Mouse (Mus musculus): ENCODE measurements around the gene Myo6.

GRCm38 (mm10) chr9:80171241-80171640 lies 6.4 kb downstream of the Myo6 start:
- TF ChIP-seq E2F4 (IDR thresholded peaks at IDR 0.05; ENCODE audit: borderline replicate concordance, low read depth, low read length): no peak
- TF ChIP-seq EP300 (IDR thresholded peaks at IDR 0.05; ENCODE audit: low read depth in 1 of 2, low read length in 2 of 2): no peak
- TF ChIP-seq CTCF (IDR thresholded peaks at IDR 0.05 in 2 of 3, conservative IDR thresholded peaks at IDR 0.05 in 1 of 3; ENCODE audit: control insufficient read depth in 1 of 3, insufficient read depth in 1 of 3, low read depth in 2 of 3, low read length in 3 of 3, poor library complexity in 1 of 3, severe bottlenecking in 1 of 3): no peak
- no peak for TF ChIP-seq GATA1 (IDR thresholded peaks at IDR 0.05; ENCODE audit: low read depth, low read length)
- TF ChIP-seq CHD2 (IDR thresholded peaks at IDR 0.05; ENCODE audit: low read length): no peak
- 0 out of 2 replicates have a peak, but pooled peaks have one; percentile 12 for TF ChIP-seq MAFK (IDR thresholded peaks at IDR 0.05; ENCODE audit: borderline replicate concordance, low read depth, low read length)
- no peak for TF ChIP-seq CHD1 (IDR thresholded peaks at IDR 0.05; ENCODE audit: low read depth, low read length)
- no peak for TF ChIP-seq POLR2A (IDR thresholded peaks at IDR 0.05; ENCODE audit: control insufficient read depth in 1 of 2, insufficient read depth in 1 of 2, low read depth in 1 of 2, low read length in 2 of 2, poor library complexity in 1 of 2)
- TF ChIP-seq USF1 (IDR thresholded peaks at IDR 0.05; ENCODE audit: low read depth, low read length): no peak
- no peak for TF ChIP-seq HCFC1 (IDR thresholded peaks at IDR 0.05; ENCODE audit: low read depth, low read length)
- no peak for TF ChIP-seq TCF12 (IDR thresholded peaks at IDR 0.05; ENCODE audit: low read depth, low read length)
- no peak for TF ChIP-seq ETS1 (IDR thresholded peaks at IDR 0.05; ENCODE audit: low read depth, low read length)
- no peak for TF ChIP-seq TBP (IDR thresholded peaks at IDR 0.05; ENCODE audit: low read depth, low read length)

Measured in MEL (cell line).